Mouse (Mus musculus) hindlimb bud, embryonic 11.5 days (tissue): ENCODE data around the gene Aldh6a1.
A peak's percentile ranks its signal among the peaks of the same experiment; 100 is the strongest.

Source experiments
- DNase-seq: peaks from one replicate; pipeline ENCODE4 v3.0.0-alpha.2; 2012; ENCODE audit warnings: low read depth, low spot score; ENCODE audit errors: extremely low spot score

The Aldh6a1 gene

DNA sequence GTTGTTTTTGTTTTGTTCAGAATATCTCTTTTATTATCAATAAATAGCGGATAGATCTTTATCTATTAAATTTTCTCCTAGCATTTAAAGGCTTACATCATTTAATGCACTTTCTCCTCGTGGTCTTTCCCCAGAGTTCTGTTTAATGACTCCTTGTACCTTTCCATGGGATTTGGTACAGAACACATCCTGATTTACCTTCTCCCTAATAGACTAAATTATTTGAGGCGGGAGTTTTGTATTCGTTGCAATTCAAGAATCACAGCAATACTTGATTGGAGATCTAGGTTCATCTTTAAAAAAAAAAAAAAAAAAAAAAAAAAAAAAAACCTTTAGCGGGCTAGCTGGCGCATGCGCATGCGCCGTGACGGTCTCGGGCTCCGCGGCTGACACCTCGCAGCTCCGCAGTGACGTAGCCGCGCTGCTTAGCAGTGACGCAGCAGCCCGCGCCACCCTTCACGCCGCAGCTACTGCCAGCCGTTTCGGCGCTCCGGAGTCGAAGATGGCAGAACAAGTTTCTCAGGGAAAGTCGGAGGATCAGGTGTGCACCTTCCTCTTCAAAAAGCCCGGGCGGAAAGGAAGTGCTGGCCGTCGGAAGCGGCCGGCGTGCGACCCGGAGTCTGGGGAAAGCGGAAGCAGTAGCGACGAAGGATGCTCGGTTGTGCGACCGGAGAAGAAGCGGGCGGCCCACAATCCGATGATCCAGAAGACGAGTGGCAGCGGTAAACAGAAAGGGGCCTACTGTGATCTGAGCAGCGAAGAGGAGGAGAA is 33.8 kb downstream of the Aldh6a1 start, which contains the start of gene Rnf113a2:
Gene Rnf113a2, plus strand, starts transcription at position 363 of the 771 bp plus-strand sequence.
- peak; percentile 64 for DNase-seq

DNA sequence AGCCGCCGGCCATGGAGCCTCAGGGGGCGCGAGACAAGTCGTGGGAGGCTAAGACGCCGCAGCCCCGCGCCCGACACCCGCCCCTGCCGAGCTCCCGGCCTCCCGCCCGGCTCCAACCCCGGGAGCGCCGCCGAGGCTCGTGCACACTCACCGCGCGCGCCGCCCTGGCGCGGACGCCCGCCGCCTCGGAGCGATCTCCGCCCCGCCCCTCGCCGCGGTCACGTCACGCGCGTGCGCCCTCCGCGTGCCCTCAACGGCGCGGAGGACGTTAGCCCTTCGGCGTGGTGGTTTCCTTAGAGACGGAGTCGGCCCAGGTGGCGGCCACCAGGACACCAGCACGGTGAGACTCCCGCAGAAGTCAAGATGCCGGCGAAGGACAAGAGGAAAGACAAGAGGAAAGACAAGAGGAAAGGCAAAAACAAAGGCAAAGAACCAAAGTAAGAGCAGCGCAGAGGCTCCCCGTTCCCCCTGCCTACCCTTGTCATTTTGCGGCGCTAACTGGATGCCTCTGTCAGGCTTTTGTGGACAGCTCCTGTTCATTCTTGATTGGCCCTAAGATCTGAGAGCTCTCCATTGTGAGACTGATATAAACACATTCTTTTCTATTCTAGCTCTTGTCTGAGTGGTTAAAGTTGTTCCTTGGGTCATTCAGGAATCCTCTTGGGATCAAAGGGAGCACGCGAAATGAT is 41.8 kb downstream of the Aldh6a1 start, which contains the start of the genes Entpd5 and Bbof1:
Gene Entpd5, minus strand, starts transcription at position 211 of the 689 bp plus-strand sequence.
Gene Bbof1, plus strand, starts transcription at position 253 of the 689 bp plus-strand sequence.
- peak; percentile 46 for DNase-seq

DNA sequence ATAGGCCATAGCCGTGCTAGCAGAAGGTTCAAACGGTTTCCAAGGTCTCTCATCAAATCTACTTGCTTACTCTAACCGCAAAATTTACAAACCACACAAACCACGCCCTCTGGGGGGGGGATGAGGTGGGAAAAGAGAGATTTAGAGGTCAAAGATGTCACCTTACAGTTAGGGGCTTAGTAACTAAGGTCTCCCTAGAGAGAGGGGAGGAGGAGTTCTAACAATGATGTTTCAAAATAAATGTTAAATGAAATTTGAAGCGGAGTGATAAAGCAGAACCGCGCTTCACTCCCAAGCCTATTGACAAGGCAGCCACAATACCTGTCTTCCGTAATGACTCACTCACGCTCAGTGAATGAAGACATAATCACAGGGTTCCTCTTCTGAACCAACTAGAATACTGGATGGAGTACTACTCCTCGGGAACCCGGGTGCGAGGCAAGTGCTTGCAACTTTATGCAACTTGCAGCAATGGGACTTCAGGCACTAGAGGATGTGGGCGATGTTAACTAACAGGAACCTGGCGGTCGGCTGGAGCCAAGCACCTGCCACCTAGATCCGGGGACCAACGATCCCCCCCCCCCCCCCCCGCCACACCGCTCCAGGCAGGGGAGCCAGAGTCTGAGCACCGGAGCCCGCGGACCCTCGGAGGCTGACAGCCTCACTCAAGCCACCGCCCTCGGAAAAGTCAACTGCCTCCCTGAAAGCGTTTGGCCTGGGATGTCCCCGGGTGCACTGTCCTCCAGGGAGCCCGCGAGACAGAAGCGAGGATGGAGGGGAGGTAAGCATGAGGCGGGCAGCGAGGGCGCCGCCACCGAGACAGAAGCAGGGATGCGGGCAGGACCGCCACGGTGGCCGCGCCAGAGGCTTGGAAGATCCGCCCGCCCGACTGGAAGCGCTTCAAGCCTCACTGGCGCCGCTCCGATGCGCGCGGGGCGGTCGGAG is 42.7 kb downstream of the Aldh6a1 start:
- no peak for DNase-seq

DNA sequence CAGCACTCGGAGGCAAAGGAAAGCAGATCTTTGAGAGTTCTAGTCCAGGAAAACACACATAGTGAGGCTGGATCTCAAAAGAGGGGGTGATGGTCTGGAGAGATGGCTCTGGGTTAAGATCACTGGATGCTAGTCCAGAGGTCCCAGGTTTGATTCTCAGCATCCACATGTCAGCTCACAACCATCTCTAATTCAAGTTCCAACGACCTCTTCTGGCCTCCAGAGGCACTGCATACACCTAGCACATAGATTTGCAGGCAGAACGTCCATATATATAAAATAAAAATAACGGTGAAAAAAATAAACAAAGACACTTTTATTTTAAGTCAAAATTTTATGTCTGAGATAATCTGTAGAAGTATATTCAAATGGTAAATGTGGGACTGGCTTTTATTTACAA is 43.5 kb downstream of the Aldh6a1 start:
- DNase-seq: no peak

DNA sequence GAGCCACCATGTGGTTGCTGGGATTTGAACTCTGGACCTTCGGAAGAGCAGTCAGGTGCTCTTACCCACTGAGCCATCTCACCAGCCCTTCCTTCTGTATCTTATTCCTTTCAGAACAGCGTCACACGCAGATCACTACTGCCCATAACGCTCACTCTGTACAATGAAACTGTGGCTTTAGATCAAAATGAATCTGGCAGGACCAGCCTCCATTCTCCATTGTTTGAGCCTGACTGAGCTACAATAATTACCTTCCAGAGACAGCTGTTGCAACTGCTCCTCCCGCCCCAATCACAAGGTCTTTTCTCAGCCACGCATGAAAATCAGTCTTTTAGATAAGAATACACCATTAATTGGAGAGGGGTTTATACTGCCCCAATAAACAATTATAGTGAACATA is 46.3 kb downstream of the Aldh6a1 start:
- DNase-seq: no peak

DNA sequence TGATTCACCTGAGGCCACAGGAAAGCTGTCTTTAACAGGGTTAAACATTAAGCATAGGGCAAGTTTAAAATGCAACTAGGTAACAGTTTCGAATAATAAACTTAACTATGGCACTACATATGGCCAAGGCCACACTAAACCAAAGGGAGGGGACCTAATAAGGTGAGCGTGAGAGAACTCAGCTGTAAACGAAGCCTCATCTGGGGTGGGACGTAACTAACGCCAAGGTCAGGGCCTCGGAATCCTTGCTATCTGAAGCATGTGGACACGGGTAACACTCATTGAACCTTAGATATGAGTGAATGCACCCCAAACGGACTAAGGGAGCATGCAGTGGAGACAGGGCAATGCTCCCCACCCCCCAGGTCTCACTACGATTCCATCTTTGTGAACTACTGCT is 47.9 kb downstream of the Aldh6a1 start:
- DNase-seq: no peak

DNA sequence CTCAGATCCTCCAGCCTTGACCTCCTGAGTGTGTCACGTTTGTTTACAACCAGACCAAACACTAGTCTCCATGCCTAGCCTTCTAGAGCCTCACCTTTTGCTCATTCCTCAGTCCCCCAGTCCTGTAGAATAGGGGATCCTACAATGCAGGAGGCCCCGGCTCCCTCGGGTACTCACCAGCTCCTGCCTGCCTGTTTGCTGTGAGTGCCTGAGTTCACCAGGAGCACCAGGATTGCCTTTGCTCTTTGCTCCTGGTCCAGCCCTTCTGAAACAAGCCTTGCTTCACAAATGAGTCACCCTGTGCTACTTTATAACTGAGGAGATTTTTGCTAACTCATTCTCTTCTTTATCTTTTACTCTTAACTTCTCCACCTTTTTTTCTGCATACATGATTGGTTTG is 50.2 kb downstream of the Aldh6a1 start:
- no peak for DNase-seq

DNA sequence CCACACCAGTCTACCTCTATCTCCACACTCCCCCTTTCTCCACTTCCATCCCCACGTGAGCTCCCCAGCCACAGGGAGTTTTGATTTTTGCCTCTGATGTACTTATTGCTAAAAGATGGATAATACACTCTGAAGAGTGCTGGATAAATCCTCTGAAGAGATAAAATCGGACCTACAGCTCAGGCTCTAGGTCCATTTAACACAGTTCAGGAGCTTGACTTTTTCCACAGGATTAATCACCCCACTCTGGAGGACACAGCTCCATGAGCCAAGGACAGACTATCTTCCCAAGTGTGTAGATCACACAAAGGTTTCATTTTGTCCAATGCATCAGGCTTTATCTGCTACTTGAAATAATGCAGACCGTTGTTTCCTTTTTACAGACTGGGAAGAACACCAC is 50.7 kb downstream of the Aldh6a1 start:
- no peak for DNase-seq

DNA sequence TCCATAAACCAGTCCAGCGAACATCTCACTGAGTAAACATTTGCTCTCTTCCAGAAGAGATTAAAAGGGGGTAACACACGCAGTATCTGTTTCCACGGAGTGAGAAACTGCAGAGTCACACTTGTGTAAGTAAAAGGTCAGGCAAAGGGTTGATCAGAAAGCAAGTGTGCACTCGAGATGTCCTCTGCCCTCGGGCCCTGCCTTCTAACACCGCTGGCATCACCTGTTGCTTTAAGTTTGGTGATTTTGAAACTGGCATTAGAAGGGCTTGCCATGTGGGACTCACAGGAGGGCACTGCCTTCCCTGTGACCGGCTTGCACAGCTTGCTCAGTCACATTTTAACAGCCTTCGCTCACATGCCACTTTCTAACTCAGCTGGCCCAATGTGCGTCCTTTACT is 51.1 kb downstream of the Aldh6a1 start:
- DNase-seq: no peak

DNA sequence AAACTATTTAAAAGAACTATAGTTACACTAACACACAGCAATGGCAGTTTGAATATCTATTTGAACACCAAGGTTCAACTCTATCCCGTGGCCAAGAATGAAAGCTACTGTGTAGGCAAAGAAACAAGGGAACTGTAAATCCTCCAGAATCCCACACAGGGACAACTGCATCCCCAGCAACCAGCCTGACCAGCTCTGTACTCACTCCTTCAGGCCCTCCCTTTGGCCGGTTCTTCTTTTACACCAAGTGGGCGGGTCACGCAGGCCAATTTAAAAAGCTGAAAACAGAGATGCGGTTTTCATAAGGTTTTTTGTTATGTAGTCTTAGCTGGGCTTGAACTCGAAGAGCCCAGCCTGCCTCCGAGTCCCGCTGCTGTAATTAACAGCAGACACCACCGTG is 51.7 kb downstream of the Aldh6a1 start:
- DNase-seq: no peak

DNA sequence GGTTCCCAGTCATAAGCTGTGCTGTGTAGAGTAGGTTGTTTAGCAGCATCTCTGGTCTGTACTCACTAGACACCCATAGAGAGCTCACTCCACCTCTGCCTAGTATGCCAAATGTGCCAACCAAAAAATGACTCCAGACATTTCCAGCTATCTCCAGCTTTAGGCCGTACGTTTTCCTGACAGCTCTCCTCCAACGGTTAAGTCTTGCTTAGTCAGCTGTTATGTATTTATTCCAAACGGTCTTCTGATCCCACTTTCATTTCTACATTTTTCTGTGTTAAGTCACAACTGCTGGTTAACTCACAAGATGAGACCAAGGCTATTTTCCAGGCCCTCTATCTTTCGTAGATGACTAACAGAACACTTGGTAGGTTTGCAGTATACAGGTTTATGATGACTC is 52.2 kb downstream of the Aldh6a1 start:
- no peak for DNase-seq

DNA sequence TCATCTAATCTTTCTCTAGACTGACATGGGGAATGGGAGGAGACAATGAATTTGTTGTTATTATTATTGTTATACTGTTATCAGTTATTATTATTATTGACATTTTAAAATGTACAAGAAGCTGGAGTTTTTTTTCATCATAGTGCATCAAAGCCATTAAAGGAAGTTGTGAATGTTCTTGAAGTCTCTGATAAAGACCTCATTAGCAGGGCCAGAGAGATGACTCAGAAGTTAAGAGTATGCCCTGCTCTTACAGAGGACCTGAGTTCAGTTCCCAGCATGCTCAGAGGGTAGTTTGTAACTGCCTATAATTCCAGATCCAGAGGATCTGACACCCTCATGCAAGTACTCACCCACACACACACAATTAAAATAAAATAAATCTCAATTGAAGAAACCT is 53.1 kb downstream of the Aldh6a1 start:
- no peak for DNase-seq

DNA sequence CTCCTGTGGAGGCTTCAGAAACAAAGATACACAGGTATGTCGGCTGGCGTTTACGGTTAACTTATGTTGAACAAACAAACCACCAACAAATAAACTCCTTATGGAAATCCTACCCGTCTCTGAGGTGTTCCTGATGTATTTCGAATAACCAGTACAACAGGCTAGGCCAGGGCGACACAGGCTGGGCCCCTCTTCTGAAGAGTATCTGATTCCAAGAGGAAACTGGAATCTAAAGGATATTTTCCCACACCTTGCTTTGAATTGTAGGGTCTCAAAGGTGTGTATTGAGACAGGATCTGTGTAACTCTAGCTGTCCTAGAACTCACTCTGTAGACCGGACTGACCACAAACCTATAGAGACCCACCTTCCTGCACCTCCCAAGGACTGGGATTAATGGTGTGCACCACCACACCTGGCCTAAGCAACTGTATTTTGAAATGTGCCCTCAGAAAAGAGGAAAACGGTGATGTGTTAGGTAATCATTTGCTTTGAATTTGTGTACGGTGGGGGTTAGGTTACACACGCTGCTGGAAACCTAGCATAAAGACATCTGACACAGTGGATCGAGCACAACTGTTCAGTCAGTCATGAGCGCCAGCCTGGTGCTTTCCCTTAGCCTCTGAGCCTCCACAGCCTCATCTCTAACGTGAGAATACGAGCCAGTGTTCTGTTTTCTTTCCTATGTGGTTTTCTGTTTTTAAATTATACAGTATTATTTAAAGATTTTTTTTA is 53.7 kb downstream of the Aldh6a1 start:
- no peak for DNase-seq

DNA sequence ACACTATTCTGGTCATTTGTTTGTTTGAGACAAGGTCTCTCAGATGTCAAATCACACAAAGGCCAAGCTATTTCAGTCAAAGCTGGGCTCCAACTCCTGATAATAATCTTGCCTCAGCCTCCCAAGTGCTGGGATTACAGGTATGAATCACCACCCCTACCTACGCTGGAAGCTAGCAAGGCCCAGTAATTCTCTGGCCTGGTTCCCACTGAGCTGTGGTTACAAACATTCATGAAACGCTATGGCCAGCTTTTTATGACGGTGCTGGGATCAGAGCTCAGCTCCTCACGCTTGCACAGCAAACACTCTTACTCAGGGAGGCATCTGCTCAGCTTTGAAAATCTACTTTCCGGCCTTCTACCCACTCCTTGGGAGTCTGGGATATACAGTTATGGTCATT is 57.0 kb downstream of the Aldh6a1 start:
- DNase-seq: no peak

DNA sequence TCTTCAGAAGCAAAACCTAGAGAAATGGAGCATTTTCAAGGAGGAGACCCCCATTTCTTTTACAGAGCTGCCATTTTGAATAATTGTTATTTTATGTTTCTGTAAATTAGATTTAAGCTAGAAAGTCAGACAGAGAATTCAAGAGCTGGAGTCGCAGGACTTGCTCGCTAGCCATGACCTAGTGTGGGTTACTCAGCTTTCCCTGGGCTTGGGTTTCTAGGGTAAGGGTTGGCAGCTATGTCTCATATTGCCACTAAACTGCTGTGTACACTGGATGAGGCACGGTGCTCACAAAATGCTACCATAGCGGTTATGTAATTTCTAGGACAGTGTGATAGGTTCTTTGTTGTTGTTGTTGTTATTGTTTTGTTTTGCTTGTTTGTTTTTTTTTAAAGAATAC is 58.1 kb downstream of the Aldh6a1 start:
- DNase-seq: no peak

DNA sequence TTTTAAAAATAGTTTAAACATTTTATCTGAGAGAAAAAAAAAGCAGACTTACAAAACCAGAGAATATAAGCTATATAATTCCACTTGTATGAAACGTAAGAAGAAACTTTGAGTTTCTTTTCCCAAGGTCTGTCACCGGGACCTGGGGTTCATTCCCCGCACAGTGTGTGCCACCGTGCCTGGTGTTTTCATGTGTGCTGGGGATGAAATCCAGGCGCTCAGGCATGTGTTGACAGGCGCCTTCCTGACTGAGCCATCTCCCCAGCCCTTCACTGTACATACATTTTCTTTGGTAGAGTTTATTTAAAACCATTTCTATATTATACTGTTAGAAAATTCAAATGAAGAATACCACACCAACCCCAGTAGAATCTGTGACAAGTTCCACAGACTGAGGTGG is 60.5 kb downstream of the Aldh6a1 start:
- no peak for DNase-seq

DNA sequence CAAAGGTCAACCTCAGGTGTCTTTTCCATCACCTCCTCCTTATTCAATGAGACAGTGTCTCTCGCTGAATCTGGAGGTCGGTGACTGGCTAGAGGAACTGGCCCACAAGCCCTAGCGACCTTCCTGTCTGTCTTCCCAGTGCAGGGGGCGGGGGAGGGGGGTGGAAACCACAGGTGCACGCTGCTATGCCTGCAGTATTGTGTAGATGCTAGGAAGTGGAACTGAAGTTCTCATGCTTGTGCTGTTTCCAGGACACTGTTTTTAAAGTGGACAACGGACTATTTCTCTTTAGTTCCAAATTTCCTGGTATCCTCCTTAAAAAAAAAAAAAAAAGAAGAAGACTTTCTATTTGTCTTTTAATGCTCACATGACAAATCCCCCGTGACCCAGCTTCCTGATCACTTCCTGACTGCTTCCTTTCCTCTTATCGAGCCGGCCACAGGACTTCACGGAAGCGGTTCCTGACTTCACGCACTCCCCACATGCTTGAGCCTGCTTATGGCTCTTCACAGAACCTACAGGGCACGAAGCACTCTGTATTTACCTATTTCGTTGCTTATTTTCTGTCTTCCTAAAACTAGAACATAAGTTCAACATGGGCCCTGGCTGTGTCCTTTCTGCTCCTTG is 61.9 kb downstream of the Aldh6a1 start:
- DNase-seq: no peak

DNA sequence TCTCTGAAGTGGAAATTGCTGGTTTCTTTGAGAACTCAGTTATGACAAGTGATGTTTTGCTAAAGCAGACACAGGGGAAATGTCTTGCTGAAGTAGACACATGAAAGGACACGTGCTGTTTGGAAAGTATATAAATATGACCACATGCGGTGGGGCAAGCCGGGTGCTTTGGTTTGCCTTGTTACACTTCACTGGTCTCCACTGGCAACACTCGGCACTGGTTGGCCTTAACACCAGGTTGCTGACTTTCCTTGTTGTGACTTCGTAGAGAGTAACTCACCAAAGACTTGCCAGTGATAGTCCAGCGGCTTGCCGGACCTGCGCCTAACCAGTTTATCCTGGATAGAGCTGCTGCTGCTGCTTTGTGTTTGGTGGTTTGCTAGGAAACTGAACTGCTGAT is 62.7 kb downstream of the Aldh6a1 start:
- no peak for DNase-seq

DNA sequence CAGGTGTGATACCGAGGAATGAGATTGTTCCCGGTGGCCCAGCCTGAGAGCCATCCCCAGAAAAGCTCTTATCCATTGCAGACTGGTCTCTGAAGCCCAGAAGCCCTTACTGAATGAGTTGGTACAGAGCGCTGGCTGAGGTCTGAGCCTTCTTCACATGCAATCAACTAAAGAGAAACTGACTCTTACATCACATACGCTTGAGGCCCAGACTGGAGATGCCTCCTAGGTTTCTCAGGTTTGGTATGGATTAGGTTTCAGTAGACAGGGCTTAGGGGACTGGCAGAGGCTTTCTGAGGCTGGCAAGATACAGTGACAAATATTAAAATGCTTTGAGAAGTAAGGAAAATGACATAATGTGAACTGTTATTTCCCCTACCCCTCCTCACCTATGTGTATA is 65.4 kb downstream of the Aldh6a1 start:
- no peak for DNase-seq

DNA sequence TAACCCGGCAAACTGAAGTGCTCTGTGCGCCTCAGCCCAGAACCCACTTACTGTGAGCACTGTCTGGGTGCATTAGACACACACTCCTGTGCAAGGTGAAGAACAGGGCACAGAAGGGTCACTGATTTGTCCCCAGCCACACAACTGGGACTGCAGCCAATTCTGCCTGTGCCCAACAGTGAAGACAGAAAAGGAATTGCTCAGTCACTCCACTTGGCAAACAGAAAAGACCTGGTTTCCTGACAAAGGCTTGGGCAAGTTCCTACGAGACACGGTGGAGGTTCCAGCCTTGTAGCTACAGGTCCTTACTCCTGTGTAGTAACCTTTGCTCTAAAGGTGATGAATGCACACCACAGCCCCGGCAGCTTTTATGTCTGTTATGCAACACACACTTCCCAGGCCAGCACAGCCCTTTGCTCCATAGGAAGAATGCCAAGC is 66.1 kb downstream of the Aldh6a1 start:
- no peak for DNase-seq
